Mouse (Mus musculus) right cerebral cortex, postnatal 25 days (tissue): Measurements from ENCODE around the gene Cybrd1.

Experiments used
- DNase-seq: peaks from one replicate; pipeline ENCODE4 v3.0.0; 2022

Cybrd1 gene

GRCm38 (mm10) chr2:71176329-71177249 is 58.9 kb downstream of the Cybrd1 start:
- no peak for DNase-seq

DNA sequence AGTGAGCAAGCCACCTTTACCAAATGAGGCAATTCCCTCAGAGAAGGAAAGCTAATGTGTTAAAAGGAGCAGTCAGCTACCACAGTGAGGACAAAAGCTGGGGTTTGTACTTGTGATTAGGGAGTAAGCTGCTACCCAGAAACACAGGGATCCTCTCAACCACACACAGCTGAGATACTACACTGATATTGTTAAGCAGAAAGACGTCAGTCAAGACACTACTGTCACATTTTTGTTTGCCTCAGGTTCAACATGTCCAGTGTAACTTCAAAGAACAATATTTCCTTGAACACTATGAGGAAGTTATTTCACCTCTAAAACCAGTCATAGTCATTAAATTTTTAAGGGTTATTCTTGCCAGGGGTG is 59.5 kb downstream of the Cybrd1 start:
- DNase-seq: no peak

GRCm38 (mm10) chr2:71177760-71178159 is 60.0 kb downstream of the Cybrd1 start:
- no peak for DNase-seq

GRCm38 (mm10) chr2:71179716-71180115 is 62.0 kb downstream of the Cybrd1 start:
- DNase-seq: no peak

DNA sequence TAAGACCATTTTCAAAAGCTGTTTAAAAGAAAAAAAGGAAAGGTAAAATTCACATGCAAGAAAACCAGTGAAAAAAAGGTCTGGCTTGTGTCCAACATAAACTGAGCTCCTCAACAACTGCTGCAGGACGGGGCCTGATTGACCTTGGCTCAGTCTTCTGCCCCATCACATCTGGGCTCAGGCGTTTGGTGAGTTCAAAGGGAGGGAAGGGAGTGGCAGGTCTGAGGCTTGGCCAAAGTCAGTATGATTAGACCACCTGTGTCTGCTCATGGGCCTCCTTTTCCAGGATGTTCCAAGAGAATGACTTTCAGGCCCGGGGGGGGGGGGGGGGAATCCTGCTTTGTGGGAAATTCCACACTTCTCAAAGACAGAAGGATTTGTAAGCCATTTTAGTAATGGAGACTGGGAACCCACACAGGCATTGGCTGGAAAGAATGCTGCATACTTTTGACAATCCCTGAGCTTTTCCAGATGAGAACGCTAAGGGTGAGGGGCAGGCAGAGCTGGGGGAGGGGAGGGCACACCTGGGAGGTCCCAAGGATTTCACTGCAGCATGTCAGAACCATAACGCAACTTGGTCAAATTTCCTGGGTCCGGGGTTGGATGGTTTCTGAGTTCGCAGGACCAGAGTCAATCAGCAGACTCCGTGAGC is 63.0 kb downstream of the Cybrd1 start:
- DNase-seq: no peak

- no peak for DNase-seq
These were observed 70.2 kb downstream of the Cybrd1 start for GRCm38 (mm10) chr2:71187950-71188349.

GRCm38 (mm10) chr2:71188861-71189260 is 71.1 kb downstream of the Cybrd1 start:
- DNase-seq: no peak

DNA sequence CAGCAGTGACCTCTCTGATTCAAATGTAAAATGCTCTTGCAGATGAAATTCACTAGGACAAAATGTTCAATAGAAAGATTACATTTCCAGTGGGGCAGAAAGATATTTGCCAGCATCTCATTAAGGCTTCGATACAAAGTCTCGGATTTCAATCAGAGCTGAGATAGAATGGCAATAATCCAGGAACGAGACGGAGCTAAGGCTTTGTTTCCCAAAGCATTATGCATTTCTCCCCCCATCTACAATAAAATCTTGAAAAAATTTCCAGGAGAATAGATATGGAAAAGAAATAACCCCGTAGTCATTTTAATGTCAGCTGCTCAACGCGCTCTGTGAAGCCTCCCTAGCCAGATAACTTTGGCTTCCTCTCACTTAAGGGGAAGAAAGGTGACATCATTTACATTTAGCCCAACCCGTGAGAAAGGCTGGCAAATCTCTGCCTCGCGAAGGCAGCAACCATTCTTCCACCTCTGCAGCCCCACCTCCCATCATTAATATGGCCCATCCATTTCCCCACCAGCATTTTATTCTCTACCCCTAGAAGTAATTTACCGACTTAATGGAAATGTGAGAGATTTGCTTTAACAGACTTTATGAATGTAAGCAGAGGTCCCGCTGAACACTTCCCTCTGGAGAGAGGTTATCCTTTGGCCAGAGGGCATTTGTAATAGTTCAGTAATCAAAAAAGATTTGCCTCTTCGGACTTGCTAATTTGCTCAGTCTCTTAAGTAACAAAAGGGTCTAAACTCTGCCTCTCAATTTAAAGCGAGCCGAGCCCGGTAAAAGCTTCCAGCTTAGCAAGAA is 73.9 kb downstream of the Cybrd1 start:
- DNase-seq: no peak

DNA sequence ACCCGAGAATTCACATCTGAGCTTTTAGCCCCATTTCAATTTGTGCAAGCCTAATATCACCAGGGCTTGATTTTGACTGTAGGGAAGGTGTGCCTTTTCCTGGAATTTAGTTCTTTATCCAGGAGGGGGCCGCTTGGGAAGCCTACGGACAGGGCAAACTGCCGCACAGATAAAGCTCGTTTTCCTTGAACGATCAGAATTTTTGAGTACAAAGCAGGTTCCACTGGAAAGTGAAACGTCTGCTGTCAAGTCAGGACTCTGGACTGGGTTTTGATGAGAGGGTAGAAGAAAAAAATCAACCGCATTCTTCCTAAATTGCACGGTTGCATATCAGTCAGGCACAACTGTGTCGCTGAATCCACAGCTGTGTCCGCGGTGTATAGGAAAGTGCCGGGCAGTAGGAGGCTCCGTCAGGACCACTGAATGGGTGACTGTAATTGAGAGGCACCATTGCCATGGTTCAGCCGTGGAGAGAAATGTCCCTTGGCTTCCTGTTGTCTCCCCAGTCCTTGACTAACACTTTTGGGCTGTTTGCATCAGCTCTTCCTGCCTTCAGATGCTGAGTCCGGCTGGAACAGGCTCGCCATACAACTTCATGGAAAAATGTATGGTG is 74.6 kb downstream of the Cybrd1 start:
- no peak for DNase-seq
